Mouse (Mus musculus) testis, adult 2 months (tissue): ENCODE measurements around the gene Zmynd10. TPM values are rescaled to one million over a fixed set of nuclear protein-coding genes. Genes with fewer than 3 reads are reported as not detected.
A peak's percentile ranks its signal among the peaks of the same experiment; 100 is the strongest.

Experiments used
- H3K27ac ChIP-seq: fragments of 200-500 bp; 2 replicates; pipeline ENCODE4 v1.5.1; 2012; ENCODE audit warnings: low read depth, low read length; ENCODE audit not compliant: control insufficient read depth, insufficient read depth
- H3K27me3 ChIP-seq: fragments of 200-500 bp; 2 replicates; pipeline ENCODE4 v1.6.1; 2012; ENCODE audit warnings: mild to moderate bottlenecking, low read length, moderate library complexity; ENCODE audit not compliant: control insufficient read depth, insufficient read depth
- H3K36me3 ChIP-seq: fragments of 200-500 bp; 2 replicates; pipeline ENCODE4 v1.6.1; 2012; ENCODE audit warnings: mild to moderate bottlenecking, low read length; ENCODE audit not compliant: control insufficient read depth, insufficient read depth
- H3K4me1 ChIP-seq: fragments of 200-500 bp; 2 replicates; pipeline ENCODE4 v1.6.1; 2012; ENCODE audit warnings: low read length; ENCODE audit not compliant: control insufficient read depth, insufficient read depth
- H3K4me3 ChIP-seq: fragments of 200-500 bp; 2 replicates; pipeline ENCODE4 v1.5.1; 2012; ENCODE audit warnings: low read depth, mild to moderate bottlenecking, low read length, moderate library complexity, mixed read lengths; ENCODE audit not compliant: control insufficient read depth
- CTCF ChIP-seq: fragments of 200-500 bp; IDR thresholded peaks from 2 replicates; pipeline ENCODE4 v1.5.1; 2012; ENCODE audit warnings: low read depth, mild to moderate bottlenecking, inconsistent platforms, low read length, moderate library complexity; ENCODE audit not compliant: control insufficient read depth, insufficient read depth, insufficient replicate concordance
- POLR2A ChIP-seq: fragments of 200-500 bp; IDR thresholded peaks from 2 replicates; pipeline ENCODE4 v1.6.1; 2012; ENCODE audit warnings: low read depth, mild to moderate bottlenecking, inconsistent platforms, low read length, moderate library complexity; ENCODE audit not compliant: control insufficient read depth
- polyA plus RNA-seq: library from polyadenylated mRNA; depleted of rRNA; stranded (reverse); fragments of >200 nt; gene quantifications from 2 replicates; pipeline ENCODE4 v1.2.3, GENCODE M21; 2012

Zmynd10 gene
- polyA plus RNA-seq, 1 experiment = 245 TPM

DNA sequence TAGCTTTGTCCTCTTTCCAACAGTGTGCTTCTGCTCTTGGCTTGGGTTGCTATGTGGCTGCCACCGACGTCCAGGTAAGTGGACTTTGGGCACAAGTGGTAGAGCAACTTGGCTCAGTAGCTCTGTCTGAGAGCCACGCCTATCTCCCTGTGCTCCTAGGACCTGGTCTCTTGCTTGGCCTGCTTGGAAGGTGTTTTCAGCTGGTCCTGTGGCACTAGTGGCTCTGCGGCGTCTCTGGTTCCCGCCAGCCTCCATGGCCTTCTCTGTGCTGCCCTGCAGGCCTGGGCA is 43.6 kb downstream of the Zmynd10 start:
- H3K27ac ChIP-seq = no peak overlapping the region
- H3K36me3 ChIP-seq = no peaks in the 10 kb centered on the region
- no peaks in the 10 kb centered on the region for H3K27me3 ChIP-seq
- TF ChIP-seq POLR2A (no peak), CTCF (no peak)
- H3K4me1 ChIP-seq = peaks cover 6% of the 10 kb centered on the region
- no peak overlapping the region for H3K4me3 ChIP-seq

DNA sequence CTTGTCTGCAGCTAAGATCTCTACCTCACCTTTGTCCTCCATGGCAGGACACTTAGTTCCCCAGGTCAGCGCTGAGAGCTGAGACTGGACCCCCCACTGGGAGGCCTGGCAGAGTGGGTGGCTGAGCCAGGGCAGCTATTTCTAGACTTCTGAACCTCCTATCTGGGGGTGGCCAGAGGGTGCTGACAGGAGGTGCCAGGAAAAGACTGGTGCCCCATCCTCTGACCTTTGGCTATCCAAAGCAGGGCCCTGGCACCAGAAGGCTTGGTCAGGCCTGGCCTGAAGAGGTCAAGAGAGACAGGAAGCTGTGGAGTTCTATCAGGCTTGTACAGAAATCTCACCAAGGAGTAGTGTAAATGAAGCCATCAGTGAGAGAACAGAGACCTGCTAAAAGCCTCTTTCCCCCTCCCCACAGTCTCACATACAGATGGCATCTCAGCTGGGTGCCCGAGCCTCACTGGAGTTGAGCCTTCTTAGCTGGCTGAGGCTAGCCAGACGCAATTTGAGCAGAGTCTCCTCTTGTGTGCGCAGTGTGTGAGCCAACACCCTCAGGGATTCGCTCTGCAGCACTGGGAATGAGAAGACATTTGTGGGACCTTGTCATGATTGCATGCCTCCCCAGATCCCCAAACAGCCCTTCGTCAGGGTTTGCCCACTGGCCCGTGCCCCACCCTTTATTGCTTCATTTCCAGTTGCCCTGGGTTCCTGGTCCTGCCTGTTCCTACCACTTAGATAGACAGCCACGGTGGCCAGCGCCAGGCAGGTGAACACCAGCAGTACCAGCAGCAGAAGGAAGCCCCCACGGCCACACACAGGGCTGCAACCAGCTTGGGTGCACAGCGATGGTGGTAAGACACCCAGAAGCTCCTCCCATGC is 46.2 kb downstream of the Zmynd10 start:
- no peaks in the 10 kb centered on the region for H3K27me3 ChIP-seq
- no peaks in the 10 kb centered on the region for H3K36me3 ChIP-seq
- no peaks in the 10 kb centered on the region; the same call in 1 of the 2 replicates for H3K4me1 ChIP-seq
- H3K27ac ChIP-seq = no peak overlapping the region
- TF ChIP-seq CTCF = no peak
- TF ChIP-seq POLR2A = no peak
- H3K4me3 ChIP-seq = no peak overlapping the region

DNA sequence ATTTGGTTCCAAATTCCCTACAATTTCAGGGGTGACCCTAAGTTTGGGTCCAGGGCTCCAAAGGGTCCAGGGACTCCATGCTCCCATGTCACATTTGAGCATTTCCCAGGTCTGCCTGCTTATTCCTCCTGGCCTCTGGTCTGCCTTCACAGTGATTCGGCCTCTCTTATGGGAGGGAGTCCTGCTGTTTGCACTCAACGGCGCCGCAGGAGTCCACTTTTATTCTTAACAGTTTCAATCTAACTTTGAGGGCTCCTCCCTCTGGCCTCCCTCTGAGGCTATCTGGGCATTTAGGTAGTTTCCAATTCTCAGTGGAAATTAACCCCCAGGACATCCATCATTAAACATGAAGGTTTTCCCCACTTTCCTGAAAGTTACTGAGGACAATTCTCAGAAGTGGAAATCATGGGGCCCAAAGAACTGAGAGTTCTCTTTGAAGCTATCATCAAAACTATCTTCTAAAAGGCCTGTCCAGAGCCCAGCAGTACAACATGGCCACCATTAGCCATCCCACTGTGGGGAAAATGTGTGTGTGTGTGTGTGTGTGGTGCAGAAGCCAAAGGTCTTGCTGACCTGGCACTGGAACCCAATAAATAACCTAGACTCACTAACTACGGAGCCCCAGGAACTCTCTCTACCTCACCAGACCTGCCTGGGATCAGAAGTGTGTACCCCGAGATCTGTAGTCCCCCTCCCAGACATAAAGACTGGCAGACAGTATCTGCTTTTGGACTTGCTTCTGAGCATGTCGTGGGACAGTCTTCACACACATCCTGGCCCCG is 47.4 kb downstream of the Zmynd10 start:
- Histone ChIP-seq H3K27ac (no peak overlapping the region), H3K36me3 (no peaks in the 10 kb centered on the region), H3K4me1 (peaks cover 4% of the 10 kb centered on the region), H3K27me3 (no peaks in the 10 kb centered on the region), H3K4me3 (no peak overlapping the region)
- TF ChIP-seq POLR2A (no peak), CTCF (no peak)

DNA sequence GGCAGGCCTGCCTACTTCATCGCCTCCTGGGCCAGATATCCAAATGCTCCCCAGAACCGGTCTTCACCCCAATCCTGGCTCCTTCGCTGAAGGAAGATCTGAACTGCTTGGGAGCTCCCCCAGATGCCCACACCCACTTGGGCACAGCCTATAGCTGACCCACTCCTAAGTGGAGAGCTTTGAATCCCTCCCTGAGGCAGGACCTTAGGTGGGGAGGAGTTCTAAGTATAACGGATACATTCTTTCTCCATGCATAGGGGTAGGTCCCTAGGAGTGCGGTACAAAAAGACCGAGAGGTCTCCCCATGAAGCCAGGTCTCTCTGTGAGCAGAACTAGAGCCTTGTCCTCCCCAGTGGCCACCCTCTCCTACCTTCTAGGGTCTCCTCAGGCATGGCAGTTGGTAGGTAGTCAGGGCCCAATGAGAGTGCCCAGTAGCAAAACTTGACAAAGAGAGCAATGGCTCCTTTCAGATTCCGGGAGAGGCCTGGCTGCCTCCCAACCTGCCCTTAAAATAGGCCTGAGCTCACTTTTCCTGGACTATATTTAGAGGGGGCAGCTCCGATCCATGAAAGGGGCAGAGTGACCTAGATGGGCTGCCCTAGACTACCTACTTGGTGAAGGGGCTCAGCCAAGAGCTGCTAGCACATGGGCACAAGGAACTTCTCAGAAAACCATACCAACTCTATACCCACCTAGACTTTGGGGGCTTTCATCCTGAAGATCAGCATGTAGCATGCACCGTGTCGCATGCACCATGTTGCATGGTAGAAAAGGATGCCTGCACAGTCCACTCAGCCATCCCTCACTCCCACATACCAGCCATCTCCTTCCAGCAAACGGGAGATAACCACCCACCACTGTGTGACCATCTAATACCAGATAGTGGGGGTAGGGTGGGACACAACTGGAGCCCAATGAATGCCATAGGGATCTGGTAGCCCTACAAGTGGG is 49.8 kb downstream of the Zmynd10 start:
- Histone ChIP-seq H3K27me3 (no peaks in the 10 kb centered on the region), H3K36me3 (no peaks in the 10 kb centered on the region), H3K4me1 (peaks cover 8% of the 10 kb centered on the region), H3K4me3 (no peak overlapping the region), H3K27ac (no peak overlapping the region)
- TF ChIP-seq CTCF = no peak
- no peak for TF ChIP-seq POLR2A

DNA sequence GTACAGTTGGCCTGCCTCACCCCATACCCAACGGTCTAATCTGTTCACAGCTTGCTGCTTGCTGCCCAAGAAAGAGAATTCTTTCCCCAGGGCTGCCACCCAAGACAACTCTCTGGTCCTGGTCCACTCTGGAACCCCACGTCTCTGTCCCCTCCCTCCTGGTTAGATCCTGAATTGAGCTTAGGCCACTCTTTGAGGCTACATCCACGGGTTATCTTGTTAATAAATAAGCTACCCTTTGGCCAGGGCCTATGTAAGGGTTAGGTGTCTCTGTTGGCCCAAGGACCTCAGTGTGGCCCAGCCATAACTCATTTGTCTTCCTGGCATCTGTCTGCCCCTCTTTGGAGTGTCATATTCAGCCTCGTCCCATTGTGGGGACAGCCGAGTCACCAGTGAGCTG is 51.3 kb downstream of the Zmynd10 start:
- Histone ChIP-seq H3K4me3 (no peak overlapping the region), H3K27ac (no peak overlapping the region), H3K4me1 (peaks cover 15% of the 10 kb centered on the region), H3K27me3 (no peaks in the 10 kb centered on the region), H3K36me3 (no peaks in the 10 kb centered on the region)
- TF ChIP-seq POLR2A (no peak), CTCF (no peak)

DNA sequence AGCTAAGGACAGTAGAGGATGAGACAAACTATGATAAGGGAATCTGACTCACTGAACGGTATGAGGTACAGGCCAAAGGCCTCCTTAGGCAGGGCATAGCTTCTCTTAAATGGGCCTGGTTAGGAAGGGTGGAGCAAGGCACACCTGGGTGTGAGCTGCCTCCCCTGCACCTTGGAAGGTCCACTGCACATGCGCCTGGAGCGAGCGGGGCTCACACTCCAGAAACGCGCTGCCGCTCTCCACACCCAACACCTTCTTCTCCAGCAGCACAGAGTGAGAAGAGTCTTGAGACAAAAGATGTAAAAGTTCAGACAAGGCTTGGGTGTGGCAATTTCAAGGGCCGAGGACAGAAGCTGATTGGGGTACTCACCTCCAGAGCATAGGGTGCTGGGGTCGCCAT is 52.3 kb downstream of the Zmynd10 start:
- Histone ChIP-seq H3K4me3 (peak overlapping the region; percentile 23; the same call in 1 of the 2 replicates), H3K27me3 (no peaks in the 10 kb centered on the region), H3K36me3 (no peaks in the 10 kb centered on the region), H3K27ac (no peak overlapping the region), H3K4me1 (peaks cover 15% of the 10 kb centered on the region)
- no peak for TF ChIP-seq POLR2A
- TF ChIP-seq CTCF = no peak

DNA sequence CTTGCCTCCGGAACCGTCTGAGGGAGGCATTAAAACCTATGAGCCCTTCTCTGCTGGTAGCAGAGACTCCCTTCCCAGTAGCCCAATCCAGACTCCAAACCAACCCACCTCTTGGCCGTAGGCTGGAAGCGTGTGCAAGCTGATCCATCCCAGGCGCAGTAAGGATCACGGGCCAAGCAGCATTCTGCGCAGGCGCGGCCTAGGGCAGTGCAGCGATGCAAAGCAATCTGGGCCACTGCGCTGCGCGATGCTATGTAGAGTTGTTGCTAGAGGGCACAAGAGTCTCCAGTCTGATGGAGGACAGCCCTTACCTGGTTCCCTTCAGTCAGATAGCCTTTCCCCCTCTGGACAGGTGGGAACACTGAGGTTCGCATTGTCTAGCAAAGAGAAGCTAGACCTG is 52.7 kb downstream of the Zmynd10 start:
- Histone ChIP-seq H3K27me3 (no peaks in the 10 kb centered on the region), H3K27ac (no peak overlapping the region), H3K4me1 (peaks cover 15% of the 10 kb centered on the region), H3K4me3 (peak overlapping the region; percentile 23), H3K36me3 (no peaks in the 10 kb centered on the region)
- TF ChIP-seq POLR2A = no peak
- TF ChIP-seq CTCF = no peak
